Mouse (Mus musculus): ENCODE data around the gene Wdr13. TPM values are rescaled to one million over a fixed set of nuclear protein-coding genes. Genes with fewer than 3 reads are reported as not detected.

Wdr13 gene
- 10 to 100 TPM; 19.6 to 20.6 TPM for total RNA-seq (2021)
- long read RNA-seq, experiment 1, full-length matches to known transcripts = 4 of 10 reads
- long read RNA-seq, experiment 1, partial matches to known transcripts = 0 of 10 reads
- long read RNA-seq, experiment 1, other reads (novel, unspliced or antisense) = 6 of 10 reads
- long read RNA-seq, experiment 2, full-length matches to known transcripts = 2 of 7 reads
- long read RNA-seq, experiment 2, partial matches to known transcripts = 0 of 7 reads
- long read RNA-seq, experiment 2, other reads (novel, unspliced or antisense) = 5 of 7 reads

- intact Hi-C loops (cut with DNase I; ENCODE audit: low total_unique reads) = no loop called here
- DNase-seq = peak; percentile 88
Measured at GRCm38 (mm10) chrX:8132017-8132976, at the start of gene Wdr13. Wdr13 (minus strand) TSS chrX:8132892.

GRCm38 (mm10) chrX:8179646-8180045, 47.0 kb upstream of the Wdr13 start:
- no peak for DNase-seq
- intact Hi-C loops (cut with DNase I; ENCODE audit: low total_unique reads) = no loop called here

- intact Hi-C loops (cut with DNase I; ENCODE audit: low total_unique reads) = no loop called here
- no peak for DNase-seq
Measured at GRCm38 (mm10) chrX:8178871-8179270, 46.2 kb upstream of the Wdr13 start.

- intact Hi-C loops (cut with DNase I; ENCODE audit: low total_unique reads) = no loop called here
- DNase-seq = peak; percentile 83
Measured at GRCm38 (mm10) chrX:8175504-8176385, 43.1 kb upstream of the Wdr13 start, which contains the start of gene Tbc1d25. Tbc1d25 (minus strand) TSS chrX:8176181.

GRCm38 (mm10) chrX:8175169-8175503, 42.4 kb upstream of the Wdr13 start:
- intact Hi-C loops (cut with DNase I; ENCODE audit: low total_unique reads) = no loop called here
- no peak for DNase-seq

GRCm38 (mm10) chrX:8167716-8168647, 35.3 kb upstream of the Wdr13 start:
- intact Hi-C loops (cut with DNase I; ENCODE audit: low total_unique reads) = no loop called here
- no peak for DNase-seq

- DNase-seq = no peak
- intact Hi-C loops (cut with DNase I; ENCODE audit: low total_unique reads) = no loop called here
Measured at GRCm38 (mm10) chrX:8164471-8164870, 31.8 kb upstream of the Wdr13 start.

GRCm38 (mm10) chrX:8163076-8163475, 30.4 kb upstream of the Wdr13 start:
- intact Hi-C loops (cut with DNase I; ENCODE audit: low total_unique reads) = no loop called here

GRCm38 (mm10) chrX:8145153-8145991, 12.7 kb upstream of the Wdr13 start, which contains the start of gene Rbm3:
Rbm3 (minus strand) TSS chrX:8145880.
- intact Hi-C loops (cut with DNase I; ENCODE audit: low total_unique reads) = no loop called here

More at GRCm38 (mm10) chrX:8163076-8163475, 30.4 kb upstream of the Wdr13 start:
- no peak for DNase-seq

GRCm38 (mm10) chrX:8143750-8144149, 11.1 kb upstream of the Wdr13 start:
- intact Hi-C loops (cut with DNase I; ENCODE audit: low total_unique reads) = no loop called here
- no peak for DNase-seq

More at GRCm38 (mm10) chrX:8145153-8145991, 12.7 kb upstream of the Wdr13 start, which contains the start of gene Rbm3:
- DNase-seq = peak; percentile 86

- intact Hi-C loops (cut with DNase I; ENCODE audit: low total_unique reads) = no loop called here
Measured at GRCm38 (mm10) chrX:8142948-8143347, 10.3 kb upstream of the Wdr13 start.

GRCm38 (mm10) chrX:8141058-8141457, 8.4 kb upstream of the Wdr13 start:
- intact Hi-C loops (cut with DNase I; ENCODE audit: low total_unique reads) = no loop called here
- DNase-seq = no peak

More at GRCm38 (mm10) chrX:8142948-8143347, 10.3 kb upstream of the Wdr13 start:
- DNase-seq = no peak

GRCm38 (mm10) chrX:8140446-8140845, 7.8 kb upstream of the Wdr13 start:
- no peak for DNase-seq
- intact Hi-C loops (cut with DNase I; ENCODE audit: low total_unique reads) = no loop called here

- DNase-seq = no peak
- intact Hi-C loops (cut with DNase I; ENCODE audit: low total_unique reads) = no loop called here
Measured at GRCm38 (mm10) chrX:8139480-8139879, 6.8 kb upstream of the Wdr13 start.

GRCm38 (mm10) chrX:8135886-8136285, 3.2 kb upstream of the Wdr13 start:
- no peak for DNase-seq
- intact Hi-C loops (cut with DNase I; ENCODE audit: low total_unique reads) = no loop called here

- intact Hi-C loops (cut with DNase I; ENCODE audit: low total_unique reads) = no loop called here
- DNase-seq = no peak
Measured at GRCm38 (mm10) chrX:8131393-8131792, 1.3 kb downstream of the Wdr13 start.

GRCm38 (mm10) chrX:8125235-8125634, 7.5 kb downstream of the Wdr13 start:
- no peak for DNase-seq
- intact Hi-C loops (cut with DNase I; ENCODE audit: low total_unique reads) = no loop called here
